Mouse (Mus musculus) testis, postnatal 10 days (tissue): Measurements from ENCODE around the gene Tmem14c.

Experiments
- DNase-seq: peaks from one replicate; pipeline ENCODE4 v3.0.0; 2021; ENCODE audit warnings: low spot score

Gene Tmem14c

DNA sequence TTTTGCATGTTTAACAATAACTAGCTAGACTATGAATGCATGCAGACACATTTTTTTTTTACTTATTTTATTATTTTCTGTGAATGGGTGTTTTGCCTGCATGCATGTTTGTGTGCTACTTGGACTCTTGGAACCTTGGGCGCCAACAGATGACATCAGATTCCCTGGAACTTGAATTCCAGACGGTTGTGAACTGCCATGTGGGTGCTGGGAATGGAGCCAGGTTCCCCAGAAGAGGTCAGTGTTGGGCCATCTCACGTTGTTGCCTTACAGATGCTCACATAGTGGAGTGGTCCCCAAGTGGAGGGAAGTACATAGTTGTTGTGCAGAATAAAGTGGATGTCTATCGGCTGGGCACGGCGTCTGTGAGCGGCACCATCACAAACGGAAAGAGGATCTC, 7.1 kb upstream of the Tmem14c start:
- no peak for DNase-seq

DNA sequence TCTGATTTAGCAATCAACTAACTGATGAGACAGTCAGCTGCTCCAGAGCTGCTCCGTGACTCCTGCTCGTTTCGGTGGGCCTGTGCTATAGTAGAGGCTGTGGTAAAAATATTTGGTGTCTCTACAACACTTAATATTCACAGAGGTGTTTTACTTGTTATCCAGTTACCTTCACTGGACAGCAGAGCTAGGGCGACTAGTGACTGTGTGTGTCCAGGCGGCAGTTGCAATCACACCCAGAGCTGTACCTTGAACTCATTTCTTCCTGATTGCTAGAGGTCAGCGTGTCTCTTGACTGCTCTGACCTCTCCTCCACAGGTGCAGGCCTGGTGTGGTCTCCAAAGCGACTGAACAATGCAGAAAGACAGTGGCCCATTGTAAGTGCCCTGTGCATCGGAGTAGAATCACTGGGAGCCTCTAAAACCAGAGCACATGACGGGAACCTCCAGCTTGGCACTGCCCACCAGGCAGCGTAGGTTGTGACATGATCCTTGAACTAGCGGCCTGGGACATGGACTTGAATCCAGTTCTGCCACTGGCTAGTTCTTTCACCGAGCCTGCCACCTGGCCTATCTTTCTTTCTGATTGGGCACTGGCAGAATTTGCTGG, 809 bp downstream of the Tmem14c start:
- DNase-seq = no peak

DNA sequence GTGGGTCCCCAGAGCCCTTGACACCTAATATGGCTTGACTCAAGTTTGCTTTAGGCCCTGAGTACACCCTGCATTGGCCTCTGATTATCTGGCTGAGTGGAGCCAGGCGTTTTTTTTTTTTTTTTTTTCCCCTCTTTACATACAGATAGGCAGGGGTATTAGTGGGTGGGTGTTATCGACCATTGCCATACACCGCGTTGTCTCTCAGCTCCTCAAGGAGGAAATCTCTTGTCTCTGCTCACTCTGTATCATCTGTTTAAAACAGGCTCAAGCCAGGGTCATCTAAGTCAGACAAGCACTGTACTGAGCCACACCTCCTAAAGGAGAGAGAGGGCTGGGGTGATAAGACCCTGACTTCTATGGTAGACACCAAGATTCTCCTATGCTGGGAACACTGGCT, 1.7 kb downstream of the Tmem14c start:
- DNase-seq = no peak

DNA sequence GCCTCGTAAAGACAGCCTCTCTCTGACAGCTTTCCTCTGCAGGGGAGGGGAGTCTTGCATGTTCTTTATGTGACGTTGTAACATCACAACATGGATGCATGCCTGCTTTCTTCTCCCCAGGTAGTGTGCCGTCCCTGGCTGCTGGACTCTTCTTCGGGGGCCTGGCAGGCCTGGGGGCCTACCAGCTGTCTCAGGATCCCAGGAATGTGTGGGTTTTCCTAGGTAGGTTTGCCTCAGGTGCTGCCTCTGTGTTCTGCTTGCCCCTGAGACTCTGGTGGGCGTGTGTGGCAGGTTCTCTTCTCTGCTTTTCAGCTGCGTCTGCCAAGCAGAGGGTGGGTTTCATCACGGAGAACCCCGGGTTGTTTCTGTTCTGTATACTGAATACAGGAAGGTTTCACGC, 2.1 kb downstream of the Tmem14c start:
- DNase-seq = no peak

DNA sequence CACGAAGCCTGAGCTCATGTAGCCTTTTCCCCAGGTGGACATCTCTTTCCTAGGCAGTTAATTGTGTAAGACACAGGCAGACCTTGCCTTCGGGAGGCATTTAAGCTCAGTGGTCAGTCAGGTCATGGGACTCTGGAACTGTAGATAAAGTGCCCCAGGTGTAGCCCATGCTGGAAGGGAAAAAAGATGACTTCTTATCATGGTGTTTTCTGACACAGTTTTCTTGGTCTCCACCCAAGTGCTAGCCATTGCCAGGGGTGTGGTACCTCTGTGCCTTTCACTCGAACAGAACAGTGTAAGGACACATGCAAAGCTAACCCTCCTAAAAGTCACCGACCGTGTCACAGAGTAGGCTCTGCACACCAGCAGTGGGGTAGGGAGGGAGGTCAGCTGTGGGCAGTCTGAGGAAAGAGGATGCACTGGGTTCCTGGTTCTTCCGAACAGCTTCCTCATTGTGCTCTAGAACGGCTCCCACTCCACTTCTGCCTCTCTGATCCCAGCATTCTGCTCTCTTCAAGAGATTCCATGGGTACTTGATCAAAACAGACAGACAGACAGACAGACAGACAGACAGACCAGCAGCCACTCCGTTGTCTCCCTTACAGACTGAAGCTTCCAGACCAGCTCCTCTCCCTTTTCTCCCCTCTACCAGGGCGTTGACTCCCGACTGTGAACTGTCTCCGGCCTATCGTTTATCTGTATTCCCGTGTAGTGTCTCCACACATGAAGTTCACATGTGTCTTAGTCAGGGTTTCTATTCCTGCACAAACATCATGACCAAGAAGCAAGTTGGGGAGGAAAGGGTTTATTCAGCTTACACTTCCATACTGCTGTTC, 2.9 kb downstream of the Tmem14c start:
- no peak for DNase-seq

DNA sequence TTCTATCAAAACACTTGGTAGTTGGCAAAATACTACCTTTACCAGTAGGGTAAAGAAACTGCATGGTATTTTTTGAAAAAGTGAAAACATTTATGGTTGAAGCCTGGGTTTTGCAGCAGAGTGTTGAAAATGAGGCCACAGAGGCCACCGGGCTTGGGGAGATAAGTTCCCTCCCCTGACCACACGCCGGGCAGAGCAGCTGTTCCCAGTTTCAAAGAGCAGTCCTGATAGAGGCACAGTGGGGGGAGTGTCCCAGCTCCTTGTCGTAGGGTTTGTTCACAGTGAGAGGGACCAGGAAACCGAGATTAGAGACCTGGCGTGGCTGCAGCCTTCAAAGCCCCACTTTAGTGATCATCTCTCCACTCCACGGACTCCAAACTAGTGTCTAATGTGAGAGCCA, 4.4 kb downstream of the Tmem14c start:
- no peak for DNase-seq

DNA sequence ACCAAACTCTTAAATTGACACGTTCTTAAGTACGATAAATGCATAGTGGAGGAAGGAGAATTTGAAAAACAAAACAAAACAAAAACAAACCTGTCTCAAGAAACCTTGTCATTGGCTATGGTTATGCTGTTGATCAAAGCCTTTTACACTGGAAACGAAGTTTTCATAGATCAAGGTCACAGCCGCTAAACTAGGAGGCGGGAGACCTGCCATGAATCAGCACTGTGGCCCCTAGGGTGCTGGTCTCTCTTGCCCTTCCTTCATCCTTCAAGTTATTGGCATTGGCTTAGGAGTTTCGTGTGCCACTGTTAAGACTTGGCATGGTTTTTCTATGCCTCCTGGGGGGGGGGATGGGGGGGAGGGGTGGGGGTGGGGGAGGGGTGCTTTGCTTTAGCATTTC, 5.5 kb downstream of the Tmem14c start:
- DNase-seq = no peak

GRCm38 (mm10) chr13:41022099-41022498, 6.0 kb downstream of the Tmem14c start:
- no peak for DNase-seq

DNA sequence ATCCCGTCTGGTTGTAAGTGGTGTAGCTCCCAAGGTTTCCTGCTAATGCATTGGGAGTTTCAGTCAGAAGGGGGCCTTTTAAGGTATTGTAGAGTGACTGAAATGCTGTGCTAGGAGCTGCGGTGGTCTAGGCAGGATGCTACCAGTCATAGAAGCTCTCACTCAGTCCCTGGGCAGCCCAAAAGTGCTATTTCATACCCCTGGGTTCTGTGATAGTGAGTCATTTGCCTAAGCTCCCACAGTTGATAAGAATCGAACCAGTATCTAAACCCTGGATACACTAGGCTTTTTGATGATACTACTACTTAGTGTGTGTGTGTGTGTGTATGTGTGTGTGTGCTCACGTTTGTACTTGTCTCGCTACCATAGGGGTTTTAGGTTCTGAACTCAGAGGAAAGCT, 14.0 kb downstream of the Tmem14c start:
- DNase-seq = no peak

GRCm38 (mm10) chr13:41042511-41042910, 26.4 kb downstream of the Tmem14c start:
- no peak for DNase-seq

GRCm38 (mm10) chr13:41045901-41046300, 29.8 kb downstream of the Tmem14c start:
- no peak for DNase-seq

DNA sequence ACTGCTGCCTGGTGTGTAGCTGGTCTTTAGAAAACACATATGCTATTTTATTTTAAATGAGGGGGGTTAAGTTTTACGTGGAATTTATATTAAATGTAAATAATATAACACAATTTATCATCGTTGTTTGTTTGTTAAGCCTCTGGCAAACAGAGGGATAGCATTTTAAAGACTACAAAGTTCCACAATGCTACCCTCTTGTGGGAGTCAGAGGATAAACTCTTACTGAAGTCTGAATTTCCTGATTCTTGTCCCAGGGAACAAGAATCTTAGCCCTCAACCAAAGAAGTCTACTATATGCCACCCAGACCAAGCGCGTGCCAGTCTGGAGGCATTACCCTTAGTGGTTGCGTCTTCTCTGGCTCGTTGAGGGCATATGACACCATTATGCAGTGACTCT, 31.2 kb downstream of the Tmem14c start:
- DNase-seq = no peak

DNA sequence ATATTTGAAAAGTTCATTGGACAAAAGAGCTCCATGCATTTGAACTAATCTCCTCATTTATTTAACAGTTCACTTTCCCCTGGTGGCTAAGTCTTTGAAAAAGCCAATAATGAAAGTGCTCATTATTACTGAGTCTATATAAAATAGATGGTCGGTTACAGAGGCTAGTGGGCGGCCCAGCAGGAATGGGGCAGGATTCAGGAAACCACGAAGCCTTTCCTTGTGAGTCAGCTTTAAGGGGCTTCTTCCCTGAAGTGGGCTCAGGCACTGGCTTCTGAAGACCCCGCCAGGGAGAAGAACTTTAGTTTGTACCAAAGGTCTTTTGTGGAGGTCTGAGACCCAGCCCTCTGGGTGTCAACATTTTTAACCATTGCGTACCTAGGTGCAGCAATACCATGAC, 35.9 kb downstream of the Tmem14c start:
- no peak for DNase-seq

DNA sequence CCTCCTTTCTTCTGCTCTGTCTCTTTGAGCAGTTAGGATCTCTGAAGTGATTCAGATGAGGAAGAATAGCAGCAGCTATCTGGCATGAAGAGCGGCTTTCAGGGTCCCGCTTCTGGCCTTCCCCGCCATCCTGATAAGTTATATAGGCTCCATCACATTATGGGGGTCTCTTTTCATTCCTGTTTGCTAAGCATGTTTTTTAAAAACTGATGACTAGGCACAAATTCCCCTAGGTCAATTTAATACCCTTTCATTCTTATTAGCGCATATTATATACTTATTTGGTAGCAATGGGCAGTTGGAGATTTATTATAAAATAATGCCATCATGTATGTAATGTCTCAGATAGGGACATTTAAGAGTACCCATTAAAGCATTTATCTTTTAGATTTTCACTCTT, 51.5 kb downstream of the Tmem14c start:
- no peak for DNase-seq

DNA sequence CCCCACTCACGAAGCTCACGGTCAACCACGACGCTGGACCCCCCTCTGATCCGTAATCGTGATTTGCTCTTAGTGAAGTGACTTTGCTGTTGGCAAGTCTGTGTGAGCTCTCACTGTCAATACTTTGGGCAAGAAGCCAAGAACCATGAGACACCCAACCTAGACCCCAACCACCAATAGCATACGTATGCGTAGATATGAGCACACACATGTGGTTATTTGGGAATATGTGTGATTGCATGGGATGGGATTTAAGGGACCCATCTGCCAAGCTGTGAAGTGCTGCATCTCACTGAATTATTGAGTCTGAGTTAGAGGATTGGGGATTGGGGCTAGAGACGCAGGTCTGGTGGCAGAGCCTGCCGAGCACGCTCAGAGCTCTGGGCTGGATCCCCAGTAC, 55.5 kb downstream of the Tmem14c start:
- DNase-seq = no peak
